Mouse (Mus musculus) lung, embryonic 14.5 days (tissue): Measurements from ENCODE around the gene Pfkm. TPM values are rescaled to one million over a fixed set of nuclear protein-coding genes. Genes with fewer than 3 reads are reported as not detected.

Source experiments
- ATAC-seq: fragments of 200-750 bp; cut with Nextera tagmentation; 2 replicates; pipeline ENCODE4 v1.8.0; 2017; ENCODE audit warnings: mild to moderate bottlenecking, moderate TSS enrichment, moderate library complexity; ENCODE audit not compliant: insufficient read depth
- DNase-seq: peaks from one replicate; pipeline ENCODE4 v3.0.0-alpha.2; 2015
- H3K27ac ChIP-seq: fragments of 300-500 bp; sonication (generic); 2 replicates; pipeline ENCODE4 v1.5.1; 2014; ENCODE audit warnings: low read depth, mild to moderate bottlenecking, moderate library complexity
- H3K27me3 ChIP-seq: fragments of 300-500 bp; sonication (generic); 2 replicates; pipeline ENCODE4 v1.6.1; 2014; ENCODE audit warnings: low read length, control low read depth; ENCODE audit not compliant: insufficient read depth
- H3K36me3 ChIP-seq: fragments of 300-500 bp; sonication (generic); 2 replicates; pipeline ENCODE4 v1.6.1; 2014; ENCODE audit warnings: control low read depth; ENCODE audit not compliant: insufficient read depth
- H3K4me1 ChIP-seq: fragments of 300-500 bp; sonication (generic); 2 replicates; pipeline ENCODE4 v1.6.1; 2014; ENCODE audit warnings: antibody characterized with exemption, control low read depth; ENCODE audit not compliant: insufficient read depth
- H3K4me2 ChIP-seq: fragments of 300-500 bp; sonication (generic); 2 replicates; pipeline ENCODE4 v1.6.1; 2014; ENCODE audit warnings: mild to moderate bottlenecking
- H3K4me3 ChIP-seq: fragments of 300-500 bp; sonication (generic); 2 replicates; pipeline ENCODE4 v1.5.1; 2014; ENCODE audit warnings: low read depth, low read length
- H3K9ac ChIP-seq: fragments of 300-500 bp; sonication (generic); 2 replicates; pipeline ENCODE4 v1.6.1; 2014
- H3K9me3 ChIP-seq: fragments of 300-500 bp; sonication (generic); 2 replicates; pipeline ENCODE4 v1.6.1; 2016; ENCODE audit warnings: low read depth, low read length, control low read depth
- CTCF ChIP-seq: IDR thresholded peaks from 2 replicates; pipeline ENCODE4 v1.5.1; 2016; ENCODE audit warnings: antibody characterized with exemption, low read depth
- WGBS: fragments of 180-500 bp; shearing (Covaris S2); extraction: QIAGEN DNeasy Blood & Tissue Kit; methylation state at CpG from one replicate; pipeline ENCODE4 v1.1.7; 2014; 5-methylcytosine and 5-hydroxymethylcytosine counted together
- polyA plus RNA-seq: library from polyadenylated mRNA; unstranded; fragments of >200 nt; fragmentation: Nextera tagmentation; extraction: Ambion mirVana; gene quantifications from 2 replicates; pipeline ENCODE4 v1.2.1, GENCODE M21; 2014

Gene Pfkm
- polyA plus RNA-seq, 1 experiment from 2014 or later, result 26.2 TPM

- Histone ChIP-seq H3K27me3 (no peaks in the 10 kb centered on the region), H3K4me1 (no peaks in the 10 kb centered on the region), H3K9me3 (no peaks in the 10 kb centered on the region), H3K9ac (no peak overlapping the region), H3K4me2 (no peak overlapping the region), H3K36me3 (peaks cover 67% of the 10 kb centered on the region), H3K27ac (no peak overlapping the region), H3K4me3 (no peak overlapping the region)
- DNase-seq (no peak), ATAC-seq (no peak)
- TF ChIP-seq CTCF, result no peak
- 65% methylated on average over 7 of the region's 7 CpGs for WGBS
Observed at GRCm38 (mm10) chr15:98139763-98140162, 47.4 kb downstream of the Pfkm start.

GRCm38 (mm10) chr15:98140809-98141208 lies 48.4 kb downstream of the Pfkm start:
- no peak for TF ChIP-seq CTCF
- 89% methylated on average over 5 of the region's 5 CpGs for WGBS
- Histone ChIP-seq H3K4me3 (no peak overlapping the region), H3K27me3 (no peaks in the 10 kb centered on the region), H3K4me1 (no peaks in the 10 kb centered on the region), H3K9ac (no peak overlapping the region), H3K27ac (no peak overlapping the region), H3K36me3 (peaks cover 57% of the 10 kb centered on the region), H3K4me2 (no peak overlapping the region), H3K9me3 (no peaks in the 10 kb centered on the region)
- DNase-seq (no peak), ATAC-seq (no peak)

- Histone ChIP-seq H3K4me3 (no peak overlapping the region), H3K9me3 (no peaks in the 10 kb centered on the region), H3K4me2 (no peak overlapping the region), H3K4me1 (no peaks in the 10 kb centered on the region), H3K9ac (no peak overlapping the region), H3K27ac (no peak overlapping the region), H3K27me3 (no peaks in the 10 kb centered on the region), H3K36me3 (peaks cover 40% of the 10 kb centered on the region)
- 81% methylated on average over 10 of the region's 10 CpGs for WGBS
- TF ChIP-seq CTCF, result no peak
- no peak for DNase-seq
- ATAC-seq, result no peak
Observed at GRCm38 (mm10) chr15:98142515-98142914, 50.1 kb downstream of the Pfkm start.

GRCm38 (mm10) chr15:98144861-98145507 lies 52.6 kb downstream of the Pfkm start:
- peaks cover 23% of the 10 kb centered on the region for H3K36me3 ChIP-seq
- no peaks in the 10 kb centered on the region for H3K9me3 ChIP-seq
- DNase-seq (peak; percentile 35), ATAC-seq (peak; percentile 74; the same call in 1 of the 2 replicates)
- H3K4me3 ChIP-seq, result peak overlapping the region; percentile 80
- H3K4me1 ChIP-seq, result no peaks in the 10 kb centered on the region
- no peaks in the 10 kb centered on the region for H3K27me3 ChIP-seq
- under 1% methylated on average over 36 of the region's 36 CpGs for WGBS
- H3K9ac ChIP-seq, result peak overlapping the region; percentile 92
- TF ChIP-seq CTCF, result no peak
- peak overlapping the region; percentile 87 for H3K4me2 ChIP-seq
- peak overlapping the region; percentile 61; the same call in 1 of the 2 replicates for H3K27ac ChIP-seq

- H3K4me2 ChIP-seq, result peak overlapping the region; percentile 87
- ATAC-seq (peak; percentile 98), DNase-seq (peak; percentile 97)
- TF ChIP-seq CTCF, result no peak
- H3K4me3 ChIP-seq, result peak overlapping the region; percentile 80
- H3K27ac ChIP-seq, result peak overlapping the region; percentile 61; the same call in 1 of the 2 replicates
- H3K36me3 ChIP-seq, result peaks cover 17% of the 10 kb centered on the region
- under 1% methylated on average over 38 of the region's 38 CpGs for WGBS
- no peaks in the 10 kb centered on the region for H3K9me3 ChIP-seq
- no peaks in the 10 kb centered on the region for H3K4me1 ChIP-seq
- H3K9ac ChIP-seq, result peak overlapping the region; percentile 92
- H3K27me3 ChIP-seq, result no peaks in the 10 kb centered on the region
Observed at GRCm38 (mm10) chr15:98145559-98146181, 53.3 kb downstream of the Pfkm start.

GRCm38 (mm10) chr15:98148356-98148755 lies 56.0 kb downstream of the Pfkm start:
- ATAC-seq, result no peak
- H3K9ac ChIP-seq, result no peak overlapping the region
- H3K27ac ChIP-seq, result no peak overlapping the region

GRCm38 (mm10) chr15:98149166-98149602 lies 56.8 kb downstream of the Pfkm start:
- ATAC-seq, result no peak

More at GRCm38 (mm10) chr15:98148356-98148755, 56.0 kb downstream of the Pfkm start:
- no peaks in the 10 kb centered on the region for H3K36me3 ChIP-seq
- H3K9me3 ChIP-seq, result no peaks in the 10 kb centered on the region
- no peaks in the 10 kb centered on the region for H3K27me3 ChIP-seq
- 70% methylated on average over 3 of the region's 3 CpGs for WGBS
- no peak for DNase-seq
- no peak overlapping the region for H3K4me2 ChIP-seq
- H3K4me1 ChIP-seq, result no peaks in the 10 kb centered on the region
- TF ChIP-seq CTCF, result no peak
- H3K4me3 ChIP-seq, result no peak overlapping the region

More at GRCm38 (mm10) chr15:98149166-98149602, 56.8 kb downstream of the Pfkm start:
- Histone ChIP-seq H3K4me1 (no peaks in the 10 kb centered on the region), H3K9ac (no peak overlapping the region), H3K27me3 (no peaks in the 10 kb centered on the region), H3K9me3 (no peaks in the 10 kb centered on the region), H3K27ac (no peak overlapping the region), H3K4me2 (no peak overlapping the region), H3K4me3 (no peak overlapping the region), H3K36me3 (no peaks in the 10 kb centered on the region)
- DNase-seq, result no peak
- 44% methylated on average over 10 of the region's 10 CpGs for WGBS
- no peak for TF ChIP-seq CTCF
